Mouse (Mus musculus) central nervous system, embryonic 18 days (tissue): ENCODE results near the gene Wdfy4. TPM values are rescaled to one million over a fixed set of nuclear protein-coding genes. Genes with fewer than 3 reads are reported as not detected.

Source experiments
- polyA plus RNA-seq: library from polyadenylated mRNA; depleted of rRNA; stranded (reverse); fragments of >200 nt; gene quantifications from 2 replicates; pipeline ENCODE4 v1.2.3, GENCODE M21; 2012; rRNA removed

Gene Wdfy4
- polyA plus RNA-seq: 0.13 and 0.27 TPM in 2 replicates

GRCm38 (mm10) chr14:33185068-33185800, at the start of gene Wdfy4:
Gene Wdfy4 (minus strand): TSS chr14:33185508.

DNA sequence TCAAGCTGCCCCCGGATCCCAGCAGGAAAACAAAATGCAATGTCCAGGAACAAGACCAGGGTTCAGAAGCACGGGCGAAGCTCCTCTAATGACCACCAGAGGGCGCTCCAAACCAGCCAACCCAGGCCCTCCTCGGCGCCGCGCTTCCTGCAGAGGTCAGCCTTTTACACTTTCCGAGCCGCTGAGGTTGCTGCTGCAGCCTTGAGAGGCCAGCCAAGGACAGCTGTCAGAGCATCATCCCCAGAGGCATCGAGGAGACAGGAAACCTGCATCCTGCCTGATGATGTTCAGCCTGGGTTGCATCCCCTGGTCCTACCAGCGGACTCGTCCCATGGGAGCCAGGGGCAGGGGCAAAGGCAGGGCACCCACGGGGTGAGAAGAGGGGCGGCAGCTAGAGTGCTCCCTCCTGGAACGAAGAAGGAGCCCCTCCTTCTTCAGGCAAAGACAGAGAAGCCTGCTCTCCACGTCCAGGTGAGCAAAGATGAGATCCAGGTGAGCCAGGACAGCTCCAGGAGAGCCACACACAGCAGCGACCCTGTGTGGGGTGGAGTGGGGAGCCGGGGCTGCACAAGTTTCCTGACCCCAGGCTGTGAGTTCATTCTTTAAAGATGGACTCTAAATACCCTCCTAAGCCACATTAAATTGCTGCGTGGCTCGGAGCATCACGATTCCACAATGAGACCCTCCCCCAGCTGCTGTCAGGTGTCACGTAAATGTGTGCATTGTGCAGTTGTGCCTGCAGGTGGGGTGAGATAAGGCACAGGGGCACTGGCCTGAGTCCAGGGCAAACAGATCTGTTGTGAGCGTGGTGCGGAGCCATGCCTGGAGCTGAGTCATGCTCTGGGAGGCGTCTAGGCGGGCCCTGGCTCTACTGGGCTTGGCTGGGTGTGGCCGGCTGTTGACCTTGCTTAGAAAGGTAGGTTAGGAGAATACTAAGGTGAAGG, 28.8 kb upstream of the Wdfy4 start, which contains the start of gene Arhgap22:
TSS of gene Arhgap22 (plus strand) at position 204 of the 944 bp plus-strand sequence.

GRCm38 (mm10) chr14:32991082-32991481, 194.2 kb downstream of the Wdfy4 start, which contains the start of gene Lrrc18:
Gene Lrrc18 (plus strand): TSS chr14:32991382.

Other genes with a start within 250 kb of the Wdfy4 start
- 0.52 and 0.59 TPM in 2 replicates for gene Lrrc18, start 194.1 kb downstream of the Wdfy4 start, polyA plus RNA-seq
- 2.0 and 2.4 TPM in 2 replicates for gene Arhgap22, start 28.5 kb upstream of the Wdfy4 start, polyA plus RNA-seq